Mouse (Mus musculus): ENCODE results near the gene Hacd4.

- TF ChIP-seq POLR2A (IDR thresholded peaks at IDR 0.05; ENCODE audit: low read depth, low read length) (no peak), CTCF (IDR thresholded peaks at IDR 0.05; ENCODE audit: borderline replicate concordance, insufficient read depth, low read length) (no peak)
Measured at GRCm38 (mm10) chr4:88356652-88357051, 82.1 kb downstream of the Hacd4 start.

Measured in embryonic fibroblast, embryonic 13.5 days (primary cell).